8 mouse cellular contexts compared by ENCODE assay signal in the genomic region with DNA sequence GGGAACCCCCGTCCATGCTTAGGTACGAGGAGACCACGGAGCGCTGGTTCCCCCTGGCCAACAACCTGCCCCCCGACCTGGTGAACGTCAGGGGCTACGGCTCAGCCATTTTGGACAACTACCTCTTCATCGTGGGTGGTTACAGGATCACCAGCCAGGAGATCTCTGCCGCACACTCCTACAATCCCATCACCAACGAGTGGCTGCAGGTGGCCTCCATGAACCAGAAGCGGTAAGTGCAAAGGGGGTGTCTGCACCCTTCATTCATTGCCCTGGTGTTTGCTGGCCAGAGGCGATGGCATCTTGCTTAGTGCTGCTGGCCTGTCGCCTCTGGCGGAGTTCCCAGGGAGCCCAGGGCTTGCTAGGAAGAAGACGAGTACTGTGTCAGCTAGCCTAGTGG. TPM values are rescaled to one million over a fixed set of nuclear protein-coding genes. Genes with fewer than 3 reads are reported as not detected.
DNase-seq lines count a peak whose midpoint lies in the region; ATAC-seq and TF ChIP-seq lines count a peak whose summit lies in the region.

No protein-coding gene starts in this region.

- ATAC-seq in heart, embryonic 11.5 days (replicated peaks; ENCODE audit: insufficient number of reproducible peaks, low FRiP score, low TSS enrichment): no peak
- no peak; the same call in 1 of the 2 replicates for ATAC-seq in kidney, embryonic 14.5 days (ENCODE audit: low FRiP score, low TSS enrichment)
- peak; percentile 24 for ATAC-seq in liver, embryonic 11.5 days (replicated peaks; ENCODE audit: low FRiP score)
- ATAC-seq in neural tube, embryonic 13.5 days (ENCODE audit: low read depth): no peak; the same call in none of the 2 replicates

- no peak for TF ChIP-seq CTCF in ES-Bruce4 (IDR thresholded peaks at IDR 0.05; ENCODE audit: low read depth, low read length)
- no peak for TF ChIP-seq CTCF in bone marrow macrophage, adult 2 months (IDR thresholded peaks at IDR 0.05; ENCODE audit: low read depth, low read length)
- no peak for TF ChIP-seq CTCF in embryonic fibroblast, embryonic 13.5 days (IDR thresholded peaks at IDR 0.05; ENCODE audit: borderline replicate concordance, insufficient read depth, low read length)

- peaks cover 10% of the 10 kb centered on the region for H3K36me3 ChIP-seq in ES-Bruce4 (ENCODE audit: control insufficient read depth, insufficient read depth, low read length, poor library complexity, severe bottlenecking)
- peaks cover 4% of the 10 kb centered on the region; the same call in 1 of the 2 replicates for H3K36me3 ChIP-seq in heart, embryonic 11.5 days (ENCODE audit: control insufficient read depth, insufficient read depth, low read length)
- peaks cover 2% of the 10 kb centered on the region; the same call in 1 of the 2 replicates for H3K36me3 ChIP-seq in kidney, embryonic 14.5 days (ENCODE audit: control insufficient read depth, insufficient read depth, low read length)
- H3K36me3 ChIP-seq in liver, embryonic 11.5 days (ENCODE audit: control insufficient read depth, insufficient read depth, low read length): no peaks in the 10 kb centered on the region; the same call in 1 of the 2 replicates
- 0 out of 2 replicates have a peak, but pooled peaks cover 9% of the 10 kb centered on the region for H3K36me3 ChIP-seq in neural tube, embryonic 13.5 days

- H3K4me2 ChIP-seq in heart, embryonic 11.5 days: peak overlapping the region; percentile 100
- H3K4me2 ChIP-seq in kidney, embryonic 14.5 days (replicated peaks; ENCODE audit: low read depth, low read length): peak overlapping the region; percentile 98
- peak overlapping the region; percentile 95 for H3K4me2 ChIP-seq in liver, embryonic 11.5 days
- H3K4me2 ChIP-seq in neural tube, embryonic 13.5 days: peak overlapping the region; percentile 97

- no peak for DNase-seq in liver, embryonic 11.5 days (ENCODE audit: low spot score)
- no peak for DNase-seq in spleen, adult 12 weeks (ENCODE audit: low spot score)

- H3K4me3 ChIP-seq in ES-Bruce4 (ENCODE audit: low read depth, low read length): peak overlapping the region; percentile 94
- peak overlapping the region; percentile 86 for H3K4me3 ChIP-seq in bone marrow macrophage, adult 2 months (ENCODE audit: insufficient read depth, low read length)
- H3K4me3 ChIP-seq in embryonic fibroblast, embryonic 13.5 days (ENCODE audit: insufficient read depth, low read length): peak overlapping the region; percentile 68
- peak overlapping the region; percentile 80 for H3K4me3 ChIP-seq in heart, embryonic 11.5 days (ENCODE audit: low read depth, low read length)
- peak overlapping the region; percentile 78 for H3K4me3 ChIP-seq in kidney, embryonic 14.5 days (ENCODE audit: low read length)
- H3K4me3 ChIP-seq in liver, embryonic 11.5 days (ENCODE audit: low read depth, low read length): peak overlapping the region; percentile 94
- peak overlapping the region; percentile 87 for H3K4me3 ChIP-seq in neural tube, embryonic 13.5 days

- H3K9ac ChIP-seq in ES-Bruce4 (ENCODE audit: low read depth, poor library complexity, severe bottlenecking): peak overlapping the region; percentile 63
- peak overlapping the region; percentile 91 for H3K9ac ChIP-seq in heart, embryonic 11.5 days (ENCODE audit: low read depth, low read length)
- H3K9ac ChIP-seq in kidney, embryonic 14.5 days (ENCODE audit: low read depth, low read length): peak overlapping the region; percentile 85
- H3K9ac ChIP-seq in liver, embryonic 11.5 days (ENCODE audit: low read depth, low read length): peak overlapping the region; percentile 94
- H3K9ac ChIP-seq in neural tube, embryonic 13.5 days: peak overlapping the region; percentile 93

- WGBS in heart, embryonic 11.5 days (ENCODE audit: insufficient replicate concordance): 2% methylated on average over 15 of the region's 15 CpGs
- 4% methylated on average over 15 of the region's 15 CpGs for WGBS in kidney, embryonic 14.5 days
- WGBS in liver, embryonic 11.5 days: 4% methylated on average over 15 of the region's 15 CpGs
- WGBS in neural tube, embryonic 13.5 days: 2% methylated on average over 15 of the region's 15 CpGs

- H3K4me1 ChIP-seq in ES-Bruce4 (ENCODE audit: control insufficient read depth, insufficient read depth, low read length): no peaks in the 10 kb centered on the region
- peaks cover 18% of the 10 kb centered on the region for H3K4me1 ChIP-seq in bone marrow macrophage, adult 2 months (ENCODE audit: control insufficient read depth, insufficient read depth, low read length)
- H3K4me1 ChIP-seq in embryonic fibroblast, embryonic 13.5 days (ENCODE audit: control insufficient read depth, insufficient read depth, low read length): no peaks in the 10 kb centered on the region; the same call in 1 of the 2 replicates
- H3K4me1 ChIP-seq in heart, embryonic 11.5 days (ENCODE audit: control insufficient read depth, insufficient read depth, low read length): peaks cover 5% of the 10 kb centered on the region; the same call in 1 of the 2 replicates
- H3K4me1 ChIP-seq in kidney, embryonic 14.5 days (ENCODE audit: control insufficient read depth, insufficient read depth, low read length): peaks cover 9% of the 10 kb centered on the region; the same call in 1 of the 2 replicates
- H3K4me1 ChIP-seq in liver, embryonic 11.5 days (replicated peaks; ENCODE audit: control insufficient read depth, insufficient read depth, low read length): peaks cover 12% of the 10 kb centered on the region
- H3K4me1 ChIP-seq in neural tube, embryonic 13.5 days (replicated peaks): peaks cover 48% of the 10 kb centered on the region

- no peak for TF ChIP-seq POLR2A in ES-Bruce4 (IDR thresholded peaks at IDR 0.05; ENCODE audit: insufficient read depth, low read length)
- no peak for TF ChIP-seq POLR2A in bone marrow macrophage, adult 2 months (IDR thresholded peaks at IDR 0.05; ENCODE audit: borderline replicate concordance, low read depth, low read length)
- no peak for TF ChIP-seq POLR2A in embryonic fibroblast, embryonic 13.5 days (IDR thresholded peaks at IDR 0.05; ENCODE audit: low read depth, low read length)

- TF ChIP-seq EP300 in ES-Bruce4 (IDR thresholded peaks at IDR 0.05; ENCODE audit: insufficient read depth, low read depth, low read length): no peak

- H3K27ac ChIP-seq in ES-Bruce4 (ENCODE audit: insufficient read depth, low read length): no peak overlapping the region
- H3K27ac ChIP-seq in bone marrow macrophage, adult 2 months (ENCODE audit: insufficient read depth, low read depth, low read length): no peak overlapping the region
- H3K27ac ChIP-seq in embryonic fibroblast, embryonic 13.5 days (ENCODE audit: insufficient read depth, low read length): no peak overlapping the region
- peak overlapping the region; percentile 77; the same call in 1 of the 2 replicates for H3K27ac ChIP-seq in heart, embryonic 11.5 days (ENCODE audit: low read depth, low read length)
- no peak overlapping the region for H3K27ac ChIP-seq in kidney, embryonic 14.5 days (ENCODE audit: low read depth, low read length)
- H3K27ac ChIP-seq in liver, embryonic 11.5 days (ENCODE audit: low read depth, low read length): peak overlapping the region; percentile 73
- H3K27ac ChIP-seq in neural tube, embryonic 13.5 days (replicated peaks): peak overlapping the region; percentile 92

- no peaks in the 10 kb centered on the region for H3K27me3 ChIP-seq in ES-Bruce4 (ENCODE audit: control insufficient read depth, insufficient read depth, low read length, poor library complexity, severe bottlenecking)
- H3K27me3 ChIP-seq in heart, embryonic 11.5 days (ENCODE audit: control insufficient read depth, insufficient read depth, low read length): peaks cover 6% of the 10 kb centered on the region; the same call in 1 of the 2 replicates
- H3K27me3 ChIP-seq in kidney, embryonic 14.5 days (ENCODE audit: control insufficient read depth, insufficient read depth, low read length): peaks cover 11% of the 10 kb centered on the region
- H3K27me3 ChIP-seq in liver, embryonic 11.5 days (replicated peaks; ENCODE audit: control insufficient read depth, insufficient read depth, low read length): no peaks in the 10 kb centered on the region
- H3K27me3 ChIP-seq in neural tube, embryonic 13.5 days: peaks cover 9% of the 10 kb centered on the region

- no peaks in the 10 kb centered on the region for H3K9me3 ChIP-seq in ES-Bruce4 (replicated peaks; ENCODE audit: control insufficient read depth, insufficient read depth, low read length, poor library complexity, severe bottlenecking)
- no peaks in the 10 kb centered on the region for H3K9me3 ChIP-seq in heart, embryonic 11.5 days (replicated peaks; ENCODE audit: control insufficient read depth, low read length)
- no peaks in the 10 kb centered on the region for H3K9me3 ChIP-seq in kidney, embryonic 14.5 days (ENCODE audit: control insufficient read depth, low read length)
- H3K9me3 ChIP-seq in liver, embryonic 11.5 days (ENCODE audit: control insufficient read depth, low read length): no peaks in the 10 kb centered on the region
- no peaks in the 10 kb centered on the region for H3K9me3 ChIP-seq in neural tube, embryonic 13.5 days

RNA-seq across cellular contexts. Expression of gene Klhl42, which starts 1.0 kb away (rescaled TPM):
- polyA plus RNA-seq in ES-Bruce4 (2011; ENCODE audit: insufficient read depth, insufficient read length, low read depth, missing spikeins): 18.9 and 22.7 TPM in 2 replicates
- 5.1 and 6.4 TPM in 2 replicates for polyA plus RNA-seq in bone marrow macrophage, adult 2 months (2012; ENCODE audit: insufficient read depth, insufficient read length, missing spikeins)
- 16.3 and 17.8 TPM in 2 replicates for polyA plus RNA-seq in embryonic fibroblast, embryonic 13.5 days (2011; ENCODE audit: insufficient read length, low read depth, missing spikeins)
- 6.2 and 6.3 TPM in 2 replicates for polyA plus RNA-seq in heart, embryonic 11.5 days (2014; fragmentation: Nextera tagmentation; extraction: Ambion mirVana)
- 3.4 and 7.2 TPM in 2 replicates for polyA plus RNA-seq in kidney, embryonic 14.5 days (2014; fragmentation: Nextera tagmentation; extraction: Ambion mirVana)
- polyA plus RNA-seq in liver, embryonic 11.5 days (2014; fragmentation: Nextera tagmentation; extraction: Ambion mirVana): 6.8 and 7.6 TPM in 2 replicates
- 5.6 and 7.6 TPM in 2 replicates for polyA plus RNA-seq in neural tube, embryonic 13.5 days (2015; fragmentation: Nextera tagmentation; extraction: Ambion mirVana)

RNA-seq across cellular contexts. Expression of gene Mansc4, which starts 5.3 kb away (rescaled TPM):
- not detected in 2 replicates for polyA plus RNA-seq in ES-Bruce4 (2011; ENCODE audit: insufficient read depth, insufficient read length, low read depth, missing spikeins)
- polyA plus RNA-seq in bone marrow macrophage, adult 2 months (2012; ENCODE audit: insufficient read depth, insufficient read length, missing spikeins): not detected in 2 replicates
- polyA plus RNA-seq in embryonic fibroblast, embryonic 13.5 days (2011; ENCODE audit: insufficient read length, low read depth, missing spikeins): not detected in 2 replicates
- 0.37 and 0.59 TPM in 2 replicates for polyA plus RNA-seq in heart, embryonic 11.5 days (2014; fragmentation: Nextera tagmentation; extraction: Ambion mirVana)
- 4.7 and 6.1 TPM in 2 replicates for polyA plus RNA-seq in kidney, embryonic 14.5 days (2014; fragmentation: Nextera tagmentation; extraction: Ambion mirVana)
- 0.40 and 0.65 TPM in 2 replicates for polyA plus RNA-seq in liver, embryonic 11.5 days (2014; fragmentation: Nextera tagmentation; extraction: Ambion mirVana)
- polyA plus RNA-seq in neural tube, embryonic 13.5 days (2015; fragmentation: Nextera tagmentation; extraction: Ambion mirVana): 0.26 and 0.40 TPM in 2 replicates

RNA-seq across cellular contexts. Expression of gene Mrps35, which starts 49.6 kb away (rescaled TPM):
- 87.6 and 102 TPM in 2 replicates for polyA plus RNA-seq in ES-Bruce4 (2011; ENCODE audit: insufficient read depth, insufficient read length, low read depth, missing spikeins)
- polyA plus RNA-seq in bone marrow macrophage, adult 2 months (2012; ENCODE audit: insufficient read depth, insufficient read length, missing spikeins): 43.3 and 49.8 TPM in 2 replicates
- 37.2 and 40.3 TPM in 2 replicates for polyA plus RNA-seq in embryonic fibroblast, embryonic 13.5 days (2011; ENCODE audit: insufficient read length, low read depth, missing spikeins)
- polyA plus RNA-seq in heart, embryonic 11.5 days (2014; fragmentation: Nextera tagmentation; extraction: Ambion mirVana): 128 and 135 TPM in 2 replicates
- polyA plus RNA-seq in kidney, embryonic 14.5 days (2014; fragmentation: Nextera tagmentation; extraction: Ambion mirVana): 135 and 153 TPM in 2 replicates
- polyA plus RNA-seq in liver, embryonic 11.5 days (2014; fragmentation: Nextera tagmentation; extraction: Ambion mirVana): 139 and 140 TPM in 2 replicates
- 73.2 and 80.5 TPM in 2 replicates for polyA plus RNA-seq in neural tube, embryonic 13.5 days (2015; fragmentation: Nextera tagmentation; extraction: Ambion mirVana)

RNA-seq across cellular contexts. Expression of gene Rep15, which starts 59.8 kb away (rescaled TPM):
- 0.53 and 0.72 TPM in 2 replicates for polyA plus RNA-seq in ES-Bruce4 (2011; ENCODE audit: insufficient read depth, insufficient read length, low read depth, missing spikeins)
- polyA plus RNA-seq in bone marrow macrophage, adult 2 months (2012; ENCODE audit: insufficient read depth, insufficient read length, missing spikeins): not detected in 2 replicates
- 1.5 and 2.1 TPM in 2 replicates for polyA plus RNA-seq in embryonic fibroblast, embryonic 13.5 days (2011; ENCODE audit: insufficient read length, low read depth, missing spikeins)
- 1.1 and 1.3 TPM in 2 replicates for polyA plus RNA-seq in heart, embryonic 11.5 days (2014; fragmentation: Nextera tagmentation; extraction: Ambion mirVana)
- polyA plus RNA-seq in kidney, embryonic 14.5 days (2014; fragmentation: Nextera tagmentation; extraction: Ambion mirVana): 1.6 and 1.7 TPM in 2 replicates
- 1.7 TPM in 2 replicates for polyA plus RNA-seq in liver, embryonic 11.5 days (2014; fragmentation: Nextera tagmentation; extraction: Ambion mirVana)
- 0.33 and 0.59 TPM in 2 replicates for polyA plus RNA-seq in neural tube, embryonic 13.5 days (2015; fragmentation: Nextera tagmentation; extraction: Ambion mirVana)

Comparison
In these comparisons a context has a peak if more than half of its experiments do, and no peak if none do; other contexts are left out.
1. H3K27ac ChIP-seq: peak in heart, embryonic 11.5 days (single experiment), liver, embryonic 11.5 days (single experiment) and neural tube, embryonic 13.5 days (single experiment); none in ES-Bruce4 (single experiment), bone marrow macrophage, adult 2 months (single experiment), embryonic fibroblast, embryonic 13.5 days (single experiment) and kidney, embryonic 14.5 days (single experiment).
2. Peak in every context shown above with its lines, with median percentiles within 50 percentile points of each other: H3K4me3 ChIP-seq, H3K9ac ChIP-seq and H3K4me2 ChIP-seq.